Mouse (Mus musculus) stomach, postnatal 0 days (tissue): ENCODE measurements around the gene Epc2. TPM values are rescaled to one million over a fixed set of nuclear protein-coding genes. Genes with fewer than 3 reads are reported as not detected.

Source experiments
- ATAC-seq: fragments of 200-750 bp; cut with Nextera tagmentation; 2 replicates; pipeline ENCODE4 v1.8.0; 2017; ENCODE audit not compliant: low FRiP score, low TSS enrichment
- DNase-seq: peaks from one replicate; pipeline ENCODE4 v3.0.0-alpha.2; 2016; ENCODE audit warnings: low spot score
- H3K27ac ChIP-seq: fragments of 300-500 bp; sonication (generic); replicated peaks from 2 replicates; pipeline ENCODE4 v1.5.1; 2014; ENCODE audit warnings: mild to moderate bottlenecking, control low read depth
- H3K27me3 ChIP-seq: fragments of 300-500 bp; sonication (generic); 2 replicates; pipeline ENCODE4 v1.6.1; 2014; ENCODE audit warnings: low read length; ENCODE audit not compliant: control insufficient read depth, insufficient read depth
- H3K36me3 ChIP-seq: fragments of 300-500 bp; sonication (generic); 2 replicates; pipeline ENCODE4 v1.6.1; 2014; ENCODE audit warnings: low read length, mixed read lengths; ENCODE audit not compliant: control insufficient read depth, insufficient read depth
- H3K4me1 ChIP-seq: fragments of 300-500 bp; sonication (generic); replicated peaks from 2 replicates; pipeline ENCODE4 v1.6.1; 2014; ENCODE audit warnings: antibody characterized with exemption; ENCODE audit not compliant: control insufficient read depth, insufficient read depth
- H3K4me2 ChIP-seq: fragments of 300-500 bp; sonication (generic); replicated peaks from 2 replicates; pipeline ENCODE4 v1.6.1; 2014; ENCODE audit warnings: low read depth, mild to moderate bottlenecking, control low read depth, moderate library complexity
- H3K4me3 ChIP-seq: fragments of 300-500 bp; sonication (generic); 2 replicates; pipeline ENCODE4 v1.5.1; 2014; ENCODE audit warnings: low read depth, low read length, control low read depth
- H3K9ac ChIP-seq: fragments of 300-500 bp; sonication (generic); 2 replicates; pipeline ENCODE4 v1.6.1; 2014; ENCODE audit warnings: mild to moderate bottlenecking, low read length, control low read depth, mixed read lengths
- H3K9me3 ChIP-seq: fragments of 300-500 bp; sonication (generic); 2 replicates; pipeline ENCODE4 v1.6.1; 2016; ENCODE audit warnings: low read length; ENCODE audit not compliant: control insufficient read depth
- CTCF ChIP-seq: IDR thresholded peaks from 2 replicates; pipeline ENCODE4 v1.5.1; 2016; ENCODE audit warnings: antibody characterized with exemption, low read depth, mild to moderate bottlenecking, moderate library complexity
- EP300 ChIP-seq: optimal IDR thresholded peaks from 2 replicates; pipeline ENCODE3; 2016; ENCODE audit warnings: antibody characterized with exemption
- WGBS: fragments of 180-500 bp; shearing (Covaris S2); extraction: QIAGEN DNeasy Blood & Tissue Kit; methylation state at CpG from one replicate; pipeline ENCODE4 v1.1.7; 2014; 5-methylcytosine and 5-hydroxymethylcytosine counted together
- polyA plus RNA-seq: library from polyadenylated mRNA; unstranded; fragments of >200 nt; fragmentation: Nextera tagmentation; extraction: Ambion mirVana; gene quantifications from 2 replicates; pipeline ENCODE4 v1.2.1, GENCODE M21; 2015

Gene Epc2
- polyA plus RNA-seq, 1 experiment from 2014 or later, result 2.8 TPM

DNA sequence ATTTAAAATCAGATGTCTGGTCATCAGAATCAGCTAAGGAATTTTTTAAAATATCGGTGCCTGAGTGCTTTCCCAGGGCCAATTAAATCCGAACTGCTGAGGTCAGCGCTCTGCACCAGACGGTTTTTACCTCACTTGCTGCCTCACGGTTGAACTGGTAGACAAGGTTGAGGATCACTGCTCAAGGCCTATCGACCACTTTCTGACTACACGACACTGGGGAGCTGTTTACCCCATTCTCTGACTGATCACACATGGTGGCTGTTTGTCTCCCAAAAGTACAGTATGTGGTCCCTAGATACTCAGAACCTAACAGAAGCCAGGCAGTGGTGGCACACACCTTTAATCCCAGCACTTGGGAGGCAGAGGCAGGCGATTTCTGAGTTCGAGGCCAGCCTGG lies 121.4 kb downstream of the Epc2 start:
- H3K4me3 ChIP-seq, result no peak overlapping the region

GRCm38 (mm10) chr2:49573282-49573681 lies 122.0 kb downstream of the Epc2 start:
- Histone ChIP-seq H3K4me1 (no peaks in the 10 kb centered on the region), H3K27ac (no peak overlapping the region), H3K4me3 (no peak overlapping the region), H3K9me3 (no peaks in the 10 kb centered on the region), H3K9ac (no peak overlapping the region), H3K4me2 (no peak overlapping the region), H3K27me3 (no peaks in the 10 kb centered on the region), H3K36me3 (no peaks in the 10 kb centered on the region)
- no peak for DNase-seq
- 90% methylated on average over 3 of the region's 3 CpGs for WGBS
- ATAC-seq, result no peak
- TF ChIP-seq CTCF (no peak), EP300 (no peak)

More for the DNA sequence above, 121.4 kb downstream of the Epc2 start:
- H3K4me2 ChIP-seq, result no peak overlapping the region
- no peak overlapping the region for H3K9ac ChIP-seq
- DNase-seq, result no peak
- no peaks in the 10 kb centered on the region for H3K9me3 ChIP-seq
- H3K36me3 ChIP-seq, result no peaks in the 10 kb centered on the region
- TF ChIP-seq CTCF, result no peak
- no peak for TF ChIP-seq EP300
- no peak overlapping the region for H3K27ac ChIP-seq
- H3K27me3 ChIP-seq, result no peaks in the 10 kb centered on the region
- no peak for ATAC-seq
- H3K4me1 ChIP-seq, result no peaks in the 10 kb centered on the region
- 66% methylated on average over 9 of the region's 9 CpGs for WGBS

DNA sequence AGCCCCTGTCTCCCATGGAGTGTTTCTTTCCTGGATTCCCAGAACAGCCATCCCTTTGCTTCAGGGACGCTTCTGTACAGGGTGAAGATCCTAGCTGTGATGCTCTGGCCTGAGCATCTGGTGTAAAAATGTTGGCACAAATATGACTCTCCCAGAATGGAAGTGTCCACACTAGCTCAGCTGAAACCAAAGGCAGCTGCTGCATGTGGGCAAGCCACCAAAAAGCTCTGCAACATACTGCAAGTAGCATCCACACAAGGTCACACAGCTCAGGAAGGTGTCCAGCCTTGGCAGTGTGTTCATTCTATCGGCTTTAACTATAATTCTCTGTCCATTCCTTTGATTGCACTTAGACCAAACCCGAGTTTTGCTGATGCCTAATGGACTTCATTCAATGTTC lies 129.3 kb downstream of the Epc2 start:
- Histone ChIP-seq H3K4me3 (no peak overlapping the region), H3K27me3 (no peaks in the 10 kb centered on the region), H3K9ac (no peak overlapping the region), H3K9me3 (no peaks in the 10 kb centered on the region), H3K4me2 (no peak overlapping the region), H3K4me1 (no peaks in the 10 kb centered on the region), H3K36me3 (no peaks in the 10 kb centered on the region), H3K27ac (no peak overlapping the region)
- 73% methylated on average over 3 of the region's 3 CpGs for WGBS
- TF ChIP-seq CTCF (no peak), EP300 (no peak)
- no peak for DNase-seq
- no peak for ATAC-seq

DNA sequence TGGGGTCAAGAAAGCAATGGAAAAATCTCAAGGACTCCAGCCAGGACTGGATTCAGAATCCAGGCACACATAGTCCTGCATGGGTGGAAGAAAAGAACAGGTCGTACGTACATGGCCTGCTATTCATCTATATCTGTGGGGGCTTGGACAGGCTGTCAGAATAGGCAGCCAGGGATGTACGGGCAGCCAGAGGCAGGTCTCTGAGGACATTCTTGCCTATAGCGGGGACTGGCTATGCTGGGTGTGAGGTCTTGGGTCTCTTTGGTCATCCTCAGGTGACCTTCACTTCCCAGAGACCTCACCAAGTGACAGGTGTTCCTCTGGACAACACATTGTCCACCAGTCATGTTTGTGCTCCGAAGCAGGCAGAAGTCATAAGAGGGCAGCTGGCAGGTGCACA lies 131.3 kb downstream of the Epc2 start:
- no peaks in the 10 kb centered on the region for H3K36me3 ChIP-seq
- H3K4me2 ChIP-seq, result no peak overlapping the region
- H3K27me3 ChIP-seq, result no peaks in the 10 kb centered on the region
- TF ChIP-seq CTCF (no peak), EP300 (no peak)
- no peak overlapping the region for H3K4me3 ChIP-seq
- H3K9ac ChIP-seq, result no peak overlapping the region
- WGBS, result 84% methylated on average over 5 of the region's 5 CpGs
- H3K4me1 ChIP-seq, result no peaks in the 10 kb centered on the region
- H3K27ac ChIP-seq, result no peak overlapping the region
- no peaks in the 10 kb centered on the region for H3K9me3 ChIP-seq
- DNase-seq (no peak), ATAC-seq (no peak)

DNA sequence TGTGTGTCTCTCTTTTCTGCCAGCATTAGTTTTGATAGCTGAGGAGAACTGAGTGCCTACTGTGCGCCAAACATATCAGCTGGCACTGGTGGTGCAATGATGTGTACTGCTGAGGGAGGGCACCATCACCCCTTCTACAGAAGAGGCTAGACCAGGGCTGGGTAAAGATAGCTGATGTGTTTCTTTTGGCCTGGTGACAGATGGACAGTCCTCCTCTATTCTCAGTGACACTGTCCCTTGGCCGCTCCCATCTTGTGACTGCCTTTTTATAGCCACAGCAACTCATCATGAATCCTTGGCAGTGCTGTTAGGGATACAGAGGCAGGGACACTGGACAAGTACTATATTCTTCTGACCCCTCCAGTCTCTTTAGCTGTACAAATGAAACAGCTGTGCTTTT lies 132.0 kb downstream of the Epc2 start:
- Histone ChIP-seq H3K36me3 (no peaks in the 10 kb centered on the region), H3K9me3 (no peaks in the 10 kb centered on the region), H3K4me3 (no peak overlapping the region), H3K4me1 (no peaks in the 10 kb centered on the region), H3K27ac (no peak overlapping the region), H3K9ac (no peak overlapping the region), H3K27me3 (no peaks in the 10 kb centered on the region), H3K4me2 (no peak overlapping the region)
- no peak for ATAC-seq
- TF ChIP-seq EP300 (no peak), CTCF (no peak)
- DNase-seq, result no peak
- 91% methylated on average over 2 of the region's 2 CpGs for WGBS

- H3K27me3 ChIP-seq, result no peaks in the 10 kb centered on the region
- H3K9me3 ChIP-seq, result no peaks in the 10 kb centered on the region
- H3K4me2 ChIP-seq, result no peak overlapping the region
- no peak overlapping the region for H3K4me3 ChIP-seq
- 60% methylated on average over 5 of the region's 5 CpGs for WGBS
- TF ChIP-seq CTCF (no peak), EP300 (no peak)
- no peaks in the 10 kb centered on the region for H3K4me1 ChIP-seq
- DNase-seq, result no peak
- no peak overlapping the region for H3K27ac ChIP-seq
- ATAC-seq, result no peak
- no peaks in the 10 kb centered on the region for H3K36me3 ChIP-seq
- H3K9ac ChIP-seq, result no peak overlapping the region
These were observed 139.2 kb downstream of the Epc2 start for GRCm38 (mm10) chr2:49590450-49590849.

- Histone ChIP-seq H3K9me3 (no peaks in the 10 kb centered on the region), H3K4me1 (no peaks in the 10 kb centered on the region), H3K9ac (no peak overlapping the region), H3K27me3 (no peaks in the 10 kb centered on the region), H3K36me3 (no peaks in the 10 kb centered on the region), H3K4me2 (no peak overlapping the region), H3K27ac (no peak overlapping the region), H3K4me3 (no peak overlapping the region)
- ATAC-seq, result no peak
- DNase-seq, result no peak
- TF ChIP-seq EP300, result no peak
- no peak for TF ChIP-seq CTCF
These were observed 141.6 kb downstream of the Epc2 start for GRCm38 (mm10) chr2:49592926-49593325.
